ENCODE assay signal across 10 mouse cellular contexts in the genomic region with DNA sequence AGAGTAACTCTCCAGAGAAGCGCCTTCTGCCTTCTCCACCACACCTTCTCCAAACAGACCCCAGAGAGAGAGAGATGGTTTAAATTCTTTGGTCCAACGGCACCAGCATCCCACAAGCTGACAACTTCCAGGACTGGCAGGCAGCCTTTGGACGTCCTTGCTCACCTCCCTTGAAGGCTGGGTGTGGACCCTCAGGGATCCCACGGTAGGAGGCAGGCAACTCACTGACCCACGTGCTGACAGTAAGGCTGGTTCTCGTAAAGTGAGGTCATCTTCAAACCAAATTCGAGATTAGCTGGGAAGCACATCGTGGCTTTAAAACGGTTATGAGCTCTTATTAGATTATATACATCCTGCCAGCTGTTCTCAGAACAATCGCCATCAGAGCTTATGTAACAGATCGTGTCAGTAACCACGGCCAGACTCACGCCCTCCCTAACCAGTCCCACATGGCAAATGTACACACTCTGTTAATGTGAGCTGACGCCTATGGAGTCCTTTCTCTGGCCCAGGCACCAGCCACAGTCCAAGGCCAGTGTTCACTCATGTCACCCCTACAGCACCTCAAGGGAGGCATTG.
A peak's percentile ranks its signal among the peaks of the same experiment; 100 is the strongest.
DNase-seq lines count a peak whose midpoint lies in the region; ATAC-seq and TF ChIP-seq lines count a peak whose summit lies in the region.
"Had no signal": no experiment of that assay in that cellular context is flagged by ENCODE, and none has a peak within 500 bp of the region (broad histone marks: within the 10 kb centered on the region; RNA-seq: fewer than 3 reads in every experiment).

No protein-coding gene starts in this region.

- 0 out of 2 replicates have a peak overlapping the region, but pooled peaks have one; percentile 8 for H3K9ac ChIP-seq in hindbrain, embryonic 13.5 days
- no peak overlapping the region for H3K9ac ChIP-seq in hindbrain, embryonic 14.5 days
- H3K9ac ChIP-seq in limb, embryonic 13.5 days, result no peak overlapping the region

- 0 out of 2 replicates have a peak overlapping the region, but pooled peaks have one; percentile 48 for H3K27ac ChIP-seq in hindbrain, embryonic 13.5 days
- H3K27ac ChIP-seq in hindbrain, embryonic 14.5 days, result no peak overlapping the region
- peak overlapping the region; percentile 28; the same call in 1 of the 2 replicates for H3K27ac ChIP-seq in limb, embryonic 13.5 days
- H3K27ac ChIP-seq in cerebellum, adult 2 months (ENCODE audit: insufficient read depth, low read length), result no peak overlapping the region
- H3K27ac ChIP-seq: gastrocnemius, adult 2 months; hindbrain, postnatal 0 days had no signal

- no peak for TF ChIP-seq POLR2A in cerebellum, adult 2 months (IDR thresholded peaks at IDR 0.05; ENCODE audit: borderline replicate concordance, insufficient read depth, low read length)

- no peak overlapping the region for H3K4me2 ChIP-seq in hindbrain, embryonic 13.5 days
- no peak overlapping the region for H3K4me2 ChIP-seq in hindbrain, embryonic 14.5 days (replicated peaks)
- H3K4me2 ChIP-seq in limb, embryonic 13.5 days (replicated peaks), result peak overlapping the region; percentile 10; the same call in 1 of the 2 replicates

- H3K36me3 ChIP-seq in hindbrain, embryonic 13.5 days, result no peaks in the 10 kb centered on the region
- H3K36me3 ChIP-seq in hindbrain, embryonic 14.5 days (replicated peaks; ENCODE audit: control insufficient read depth, insufficient read depth), result no peaks in the 10 kb centered on the region
- no peaks in the 10 kb centered on the region for H3K36me3 ChIP-seq in limb, embryonic 13.5 days

- H3K4me1 ChIP-seq in hindbrain, embryonic 13.5 days (replicated peaks), result peaks cover 23% of the 10 kb centered on the region
- peaks cover 9% of the 10 kb centered on the region; the same call in 1 of the 2 replicates for H3K4me1 ChIP-seq in hindbrain, embryonic 14.5 days (replicated peaks; ENCODE audit: control insufficient read depth, insufficient read depth, low read length)
- peaks cover 41% of the 10 kb centered on the region for H3K4me1 ChIP-seq in limb, embryonic 13.5 days
- H3K4me1 ChIP-seq in cerebellum, adult 2 months (ENCODE audit: control insufficient read depth, insufficient read depth, low read length), result no peaks in the 10 kb centered on the region

- no peak for DNase-seq in hindbrain, embryonic 14.5 days (ENCODE audit: low spot score)
- DNase-seq in NIH3T3 (ENCODE audit: low read depth), result peak; percentile 74
- DNase-seq in embryo, embryonic 11 days, result peak; percentile 53
- DNase-seq in cerebellum, adult 2 months, result no peak
- no peak for DNase-seq in gastrocnemius, postnatal 25 days
- DNase-seq: gastrocnemius, adult 2 months; thymus, postnatal 14 days had no signal

- ATAC-seq in hindbrain, embryonic 13.5 days (ENCODE audit: low FRiP score), result no peak
- no peak for ATAC-seq in hindbrain, embryonic 14.5 days (ENCODE audit: low FRiP score)
- ATAC-seq in limb, embryonic 13.5 days (ENCODE audit: low FRiP score, low read depth), result peak; percentile 64; the same call in 1 of the 2 replicates

- H3K27me3 ChIP-seq in hindbrain, embryonic 13.5 days, result 0 out of 2 replicates have a peak, but pooled peaks cover 5% of the 10 kb centered on the region
- no peaks in the 10 kb centered on the region for H3K27me3 ChIP-seq in hindbrain, embryonic 14.5 days (ENCODE audit: control insufficient read depth, insufficient read depth, low read length)
- peaks cover 6% of the 10 kb centered on the region; the same call in 1 of the 2 replicates for H3K27me3 ChIP-seq in limb, embryonic 13.5 days
- H3K27me3 ChIP-seq in cerebellum, adult 2 months (ENCODE audit: control insufficient read depth, insufficient read depth, low read length), result no peaks in the 10 kb centered on the region; the same call in none of the 2 replicates

- H3K9me3 ChIP-seq in hindbrain, embryonic 13.5 days, result no peaks in the 10 kb centered on the region
- no peaks in the 10 kb centered on the region for H3K9me3 ChIP-seq in hindbrain, embryonic 14.5 days (ENCODE audit: control insufficient read depth, low read length)
- H3K9me3 ChIP-seq in limb, embryonic 13.5 days, result 0 out of 2 replicates have a peak, but pooled peaks cover 4% of the 10 kb centered on the region

- no peak for TF ChIP-seq CTCF in cerebellum, adult 2 months (IDR thresholded peaks at IDR 0.05; ENCODE audit: borderline replicate concordance, insufficient read depth, low read depth, low read length)

- 66% methylated on average over 14 of the region's 14 CpGs for WGBS in hindbrain, embryonic 13.5 days
- 67% methylated on average over 14 of the region's 14 CpGs for WGBS in hindbrain, embryonic 14.5 days
- 15% methylated on average over 14 of the region's 14 CpGs for WGBS in limb, embryonic 13.5 days
- WGBS in cerebellum, adult 2 months, result 59% methylated on average over 14 of the region's 14 CpGs

- no peak overlapping the region for H3K4me3 ChIP-seq in hindbrain, embryonic 13.5 days
- no peak overlapping the region for H3K4me3 ChIP-seq in hindbrain, embryonic 14.5 days (replicated peaks; ENCODE audit: low read length)
- no peak overlapping the region for H3K4me3 ChIP-seq in limb, embryonic 13.5 days
- H3K4me3 ChIP-seq in cerebellum, adult 2 months (replicated peaks; ENCODE audit: insufficient read depth, low read depth, low read length), result no peak overlapping the region
- H3K4me3 ChIP-seq: gastrocnemius, adult 2 months had no signal

Comparison
In these comparisons a context has a peak if more than half of its experiments do, and no peak if none do; other contexts are left out.
1. H3K27ac ChIP-seq: peak in hindbrain, embryonic 13.5 days (single experiment) and limb, embryonic 13.5 days (single experiment); none in hindbrain, embryonic 14.5 days (single experiment) and cerebellum, adult 2 months (single experiment).
2. DNase-seq: peak in NIH3T3 (single experiment) and embryo, embryonic 11 days (single experiment); none in hindbrain, embryonic 14.5 days (single experiment), cerebellum, adult 2 months (0 of 2) and gastrocnemius, postnatal 25 days (single experiment).